Mouse (Mus musculus) layer of hippocampus, postnatal 14 days (tissue): ENCODE data around the gene Grm8. TPM values are rescaled to one million over a fixed set of nuclear protein-coding genes. Genes with fewer than 3 reads are reported as not detected.

Experiments used
- DNase-seq, 2 experiments: peaks; one replicate each; pipeline ENCODE4 v3.0.0; 2021 to 2022; ENCODE audit warnings: low spot score in 2 of 2, mixed read lengths in 1 of 2
- long read RNA-seq, 2 experiments: library from polyadenylated mRNA; stranded (forward); transcript quantifications; one replicate each; pipeline ENCODE4 v2.0.0; 2021
- total RNA-seq, 2 experiments: library from RNA; stranded (reverse); gene quantifications; 2 replicates each; pipeline ENCODE4 v1.2.3; 2021

Gene Grm8
- 1 to 10 TPM; 3.4 to 5.5 TPM for total RNA-seq
- long read RNA-seq, experiment 1, result 0 reads
- long read RNA-seq, experiment 2, partial matches to known transcripts, result 1 of 1 reads
- long read RNA-seq, experiment 2, other reads (novel, unspliced or antisense), result 0 of 1 reads

GRCm38 (mm10) chr6:28135001-28135401, at the start of gene Grm8:
Gene Grm8, minus strand, starts transcription at chr6:28135178.
- DNase-seq, result peak; percentile 5 to 9

- no peak for DNase-seq
Observed at GRCm38 (mm10) chr6:28169851-28170539, 35.0 kb upstream of the Grm8 start.

GRCm38 (mm10) chr6:28160399-28160798, 25.4 kb upstream of the Grm8 start:
- DNase-seq, result no peak

GRCm38 (mm10) chr6:28146445-28146844, 11.5 kb upstream of the Grm8 start:
- no peak for DNase-seq

- DNase-seq, result no peak
Observed at GRCm38 (mm10) chr6:28142332-28142731, 7.4 kb upstream of the Grm8 start.

GRCm38 (mm10) chr6:28135411-28136233, 644 bp upstream of the Grm8 start:
- DNase-seq, result peak; percentile 85 to 87

- DNase-seq, result no peak
Observed at GRCm38 (mm10) chr6:28134251-28134801, 652 bp downstream of the Grm8 start.

- no peak for DNase-seq
Observed at GRCm38 (mm10) chr6:28133206-28134063, 1.5 kb downstream of the Grm8 start.

- DNase-seq, result no peak
Observed at GRCm38 (mm10) chr6:28132056-28132455, 2.9 kb downstream of the Grm8 start.

- DNase-seq, result no peak
Observed at GRCm38 (mm10) chr6:28128871-28129270, 6.1 kb downstream of the Grm8 start.

GRCm38 (mm10) chr6:28115519-28115918, 19.5 kb downstream of the Grm8 start:
- no peak for DNase-seq

GRCm38 (mm10) chr6:28114916-28115315, 20.1 kb downstream of the Grm8 start:
- no peak for DNase-seq

- no peak for DNase-seq
Observed at GRCm38 (mm10) chr6:28111551-28111950, 23.4 kb downstream of the Grm8 start.

- no peak for DNase-seq
Observed at GRCm38 (mm10) chr6:28102608-28103316, 32.2 kb downstream of the Grm8 start.

- no peak for DNase-seq
Observed at GRCm38 (mm10) chr6:28100001-28100400, 35.0 kb downstream of the Grm8 start.

- DNase-seq, result no peak
Observed at GRCm38 (mm10) chr6:28092511-28092910, 42.5 kb downstream of the Grm8 start.

- no peak for DNase-seq
Observed at GRCm38 (mm10) chr6:28091836-28092235, 43.1 kb downstream of the Grm8 start.

GRCm38 (mm10) chr6:28090981-28091380, 44.0 kb downstream of the Grm8 start:
- DNase-seq, result no peak

GRCm38 (mm10) chr6:28075534-28075933, 59.4 kb downstream of the Grm8 start:
- no peak for DNase-seq

- no peak for DNase-seq
Observed at GRCm38 (mm10) chr6:28074470-28074869, 60.5 kb downstream of the Grm8 start.
